Mouse (Mus musculus): ENCODE data around the gene Plgrkt.

The Plgrkt gene

DNA sequence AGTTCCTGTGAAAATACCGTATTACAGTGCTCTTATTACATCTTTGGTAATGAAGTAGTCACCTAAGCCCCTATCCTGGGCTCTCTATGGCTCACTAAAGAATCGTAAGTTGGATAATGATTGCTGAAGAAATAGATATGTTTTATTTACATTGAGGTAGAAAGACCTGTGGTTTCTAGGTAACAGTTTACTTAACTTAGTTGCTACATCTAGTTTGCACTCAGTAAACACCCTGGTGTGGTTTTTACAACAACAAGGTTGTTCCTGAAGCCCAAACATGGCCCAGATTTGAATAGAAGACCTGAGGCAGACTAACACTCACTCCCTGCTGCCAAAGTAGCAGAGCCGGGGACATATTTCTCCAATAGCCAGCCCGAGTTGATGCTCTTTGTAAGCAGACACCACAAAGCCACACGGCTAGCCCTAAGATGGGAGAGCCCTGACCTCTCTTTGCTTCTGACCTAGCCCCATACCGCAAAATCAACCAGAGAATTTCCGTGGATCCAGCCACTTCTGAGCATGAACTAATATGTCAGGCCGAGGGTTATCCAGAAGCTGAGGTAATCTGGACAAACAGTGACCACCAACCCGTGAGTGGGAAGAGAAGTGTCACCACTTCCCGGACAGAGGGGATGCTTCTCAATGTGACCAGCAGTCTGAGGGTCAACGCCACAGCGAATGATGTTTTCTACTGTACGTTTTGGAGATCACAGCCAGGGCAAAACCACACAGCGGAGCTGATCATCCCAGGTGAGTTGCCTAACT lies 12.8 kb upstream of the Plgrkt start:
- DNase-seq (ENCODE audit: low spot score in 2 of 2), result no peak

DNA sequence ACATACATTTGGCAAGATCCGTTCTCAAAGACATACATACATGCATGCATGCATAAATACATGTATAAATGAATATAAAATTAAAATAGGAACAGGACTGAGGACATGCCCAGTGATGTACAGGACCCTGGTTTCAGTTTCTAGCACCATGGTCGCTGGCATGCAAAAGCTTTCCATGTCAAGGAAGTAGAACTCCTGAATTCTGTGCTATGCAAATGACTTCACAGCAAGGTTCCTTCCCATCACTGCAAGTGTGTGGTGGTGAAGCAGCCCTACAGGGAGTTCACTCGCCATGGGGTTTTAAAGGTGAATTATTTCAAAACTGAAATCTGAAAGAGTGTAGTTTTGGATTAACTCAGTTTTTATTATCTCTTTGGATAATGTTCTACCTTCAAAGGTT lies 9.2 kb upstream of the Plgrkt start:
- DNase-seq (ENCODE audit: low spot score in 2 of 2), result no peak

DNA sequence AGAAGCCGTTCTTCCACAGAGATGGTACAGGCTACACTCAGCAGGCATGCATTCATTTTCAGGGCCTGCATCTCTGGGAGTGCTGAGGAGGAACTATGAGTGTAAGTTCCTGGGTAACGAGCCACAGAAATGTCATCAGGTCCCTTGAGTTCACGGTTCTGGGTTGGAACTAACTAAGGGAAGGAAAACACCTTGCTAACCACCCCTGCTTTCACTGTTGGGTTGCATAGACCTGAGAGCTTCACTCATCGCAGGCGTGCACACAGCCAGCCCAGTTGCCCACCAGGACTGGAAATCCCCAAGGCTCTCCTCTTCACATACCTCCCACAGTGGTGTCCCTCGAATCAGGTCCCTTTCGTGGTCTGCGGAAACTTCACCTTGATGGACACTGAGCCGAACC lies 7.8 kb upstream of the Plgrkt start:
- no peak for DNase-seq (ENCODE audit: low spot score in 2 of 2)

DNA sequence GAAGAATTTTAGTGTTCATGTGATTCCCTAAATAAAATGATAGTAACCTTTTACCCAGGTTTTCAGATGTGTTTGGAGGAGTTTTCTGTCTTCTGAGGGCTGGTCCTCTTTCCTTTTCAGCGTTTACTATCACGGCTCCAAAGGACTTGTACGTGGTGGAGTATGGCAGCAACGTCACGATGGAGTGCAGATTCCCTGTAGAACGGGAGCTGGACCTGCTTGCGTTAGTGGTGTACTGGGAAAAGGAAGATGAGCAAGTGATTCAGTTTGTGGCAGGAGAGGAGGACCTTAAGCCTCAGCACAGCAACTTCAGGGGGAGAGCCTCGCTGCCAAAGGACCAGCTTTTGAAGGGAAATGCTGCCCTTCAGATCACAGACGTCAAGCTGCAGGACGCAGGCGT lies 6.2 kb upstream of the Plgrkt start:
- no peak for DNase-seq (ENCODE audit: low spot score in 2 of 2)

DNA sequence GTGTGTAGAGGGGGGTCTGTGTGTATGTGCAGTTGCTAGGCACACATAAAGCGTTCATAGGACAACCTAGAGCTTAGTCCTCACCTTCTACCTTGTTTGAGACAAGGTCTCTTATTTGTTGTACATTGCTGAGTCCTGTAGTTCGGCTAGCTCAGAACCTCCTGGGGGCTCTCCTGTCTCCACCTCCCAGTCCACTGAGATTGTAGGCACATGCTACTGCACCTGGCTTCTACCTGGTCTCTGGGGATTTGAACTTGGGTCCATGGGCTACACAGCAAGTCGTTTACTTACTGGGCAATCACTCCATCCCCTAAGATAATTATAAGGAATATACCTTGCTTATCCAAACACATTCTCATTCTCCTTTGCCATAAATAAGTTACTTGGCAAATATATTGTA lies 5.4 kb upstream of the Plgrkt start:
- no peak for DNase-seq (ENCODE audit: low spot score in 2 of 2)

DNA sequence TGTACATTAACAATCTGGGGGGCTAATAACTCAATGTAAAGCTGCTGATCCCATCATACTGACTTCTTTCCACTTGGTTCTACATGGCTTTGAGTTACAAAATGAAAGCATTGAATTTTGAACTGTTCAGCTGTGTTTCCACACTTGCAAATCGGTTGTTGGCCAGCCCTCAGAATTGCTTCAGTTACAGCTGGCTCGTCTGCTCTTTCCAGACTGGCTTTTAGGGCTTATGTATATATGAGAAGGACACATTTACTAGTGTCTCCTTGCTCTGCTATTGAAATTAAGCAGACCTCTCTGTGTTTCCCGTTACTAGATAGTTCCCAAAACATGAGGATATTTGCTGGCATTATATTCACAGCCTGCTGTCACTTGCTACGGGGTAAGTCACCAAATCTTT lies 4.9 kb upstream of the Plgrkt start:
- DNase-seq (ENCODE audit: low spot score in 2 of 2), result no peak

DNA sequence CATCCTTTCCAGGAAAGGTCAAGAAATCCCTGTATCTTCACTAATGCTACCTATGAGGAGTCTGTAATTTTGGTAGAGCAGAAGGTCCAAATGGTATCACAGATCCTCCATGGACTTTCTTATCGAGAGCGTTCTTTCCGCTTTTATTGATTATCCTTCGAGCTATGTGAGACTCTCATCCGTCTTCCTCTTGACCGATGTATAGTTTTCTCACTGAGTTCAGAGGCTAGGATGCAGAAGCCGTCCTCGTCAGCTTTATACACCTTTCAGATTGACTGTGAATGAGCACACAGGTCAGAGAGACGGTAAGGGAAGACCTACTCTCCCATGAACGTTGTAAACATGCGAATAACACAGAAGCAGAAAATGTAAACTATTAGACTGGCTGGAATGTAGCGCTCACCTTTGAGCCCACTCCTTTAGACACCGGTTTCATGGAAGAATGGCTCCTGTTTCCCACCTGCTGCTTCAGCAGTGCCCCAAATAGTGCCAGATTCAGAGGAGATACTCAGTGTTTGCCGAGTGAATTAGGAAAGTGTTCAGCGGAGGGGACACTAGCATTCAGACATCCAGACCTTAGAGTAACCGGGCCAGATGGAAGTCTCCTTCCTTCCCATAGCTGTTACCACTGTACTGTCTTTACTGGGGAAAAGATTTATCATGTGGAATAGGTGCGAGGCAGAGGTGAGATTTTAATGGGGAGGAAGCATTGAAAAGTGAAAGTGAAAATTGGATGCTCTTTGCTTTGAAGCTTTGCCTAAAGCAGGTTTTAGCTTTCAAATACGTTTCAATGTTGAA lies 4.3 kb upstream of the Plgrkt start:
- no peak for DNase-seq (ENCODE audit: low spot score in 2 of 2)

DNA sequence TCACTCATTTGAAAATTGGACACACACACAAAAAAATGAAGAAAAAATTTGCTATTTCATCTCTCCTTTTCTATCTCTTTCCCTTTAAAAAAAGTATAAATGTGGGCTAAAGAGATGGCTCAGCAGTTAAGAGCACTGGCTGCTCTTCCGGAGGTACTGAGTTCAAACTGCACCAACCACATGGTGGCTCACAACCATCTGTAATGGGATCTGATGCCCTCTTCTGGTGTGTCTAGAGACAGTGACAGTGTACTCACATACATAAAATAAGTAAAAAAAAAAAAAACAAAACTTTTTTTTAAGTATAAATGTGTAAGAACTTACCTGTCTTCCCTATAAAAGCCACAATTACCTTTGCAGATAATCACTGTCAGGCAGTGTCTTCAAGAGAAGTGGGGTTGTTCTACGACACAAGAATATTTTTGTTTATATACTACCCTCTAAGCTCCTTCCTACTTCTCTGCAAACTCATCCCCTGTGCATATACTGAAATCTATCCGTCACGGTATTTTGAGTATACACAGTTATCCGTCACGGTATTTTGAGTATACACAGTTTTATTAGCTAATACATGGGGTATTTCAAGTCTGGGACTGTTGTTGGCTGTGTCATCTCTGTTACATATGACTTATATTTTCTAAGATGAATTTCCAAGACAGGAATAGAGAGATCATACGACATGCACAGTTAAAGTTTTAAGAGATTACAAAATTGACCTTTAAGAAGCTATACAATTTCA lies 3.5 kb upstream of the Plgrkt start:
- no peak for DNase-seq (ENCODE audit: low spot score in 2 of 2)

DNA sequence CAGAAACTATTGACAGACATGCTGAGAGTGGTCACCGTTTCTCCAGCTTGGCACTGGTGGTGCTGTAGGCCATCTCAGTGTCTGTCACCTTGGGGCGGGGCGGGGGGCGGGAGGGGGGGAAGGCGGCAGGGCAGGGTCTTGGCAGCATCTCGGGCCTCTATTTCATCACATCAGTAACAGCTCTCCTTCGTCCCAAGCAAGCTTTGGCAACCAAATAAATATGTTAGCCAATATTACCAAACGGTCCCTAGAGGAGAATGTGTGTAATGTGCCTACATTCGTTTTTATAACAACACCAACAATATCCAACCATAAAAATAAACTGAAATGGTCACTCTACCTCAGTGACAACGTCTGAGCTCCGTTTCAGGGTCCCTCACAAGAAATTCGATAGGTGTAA lies 2.9 kb upstream of the Plgrkt start:
- DNase-seq (ENCODE audit: low spot score in 2 of 2), result no peak

DNA sequence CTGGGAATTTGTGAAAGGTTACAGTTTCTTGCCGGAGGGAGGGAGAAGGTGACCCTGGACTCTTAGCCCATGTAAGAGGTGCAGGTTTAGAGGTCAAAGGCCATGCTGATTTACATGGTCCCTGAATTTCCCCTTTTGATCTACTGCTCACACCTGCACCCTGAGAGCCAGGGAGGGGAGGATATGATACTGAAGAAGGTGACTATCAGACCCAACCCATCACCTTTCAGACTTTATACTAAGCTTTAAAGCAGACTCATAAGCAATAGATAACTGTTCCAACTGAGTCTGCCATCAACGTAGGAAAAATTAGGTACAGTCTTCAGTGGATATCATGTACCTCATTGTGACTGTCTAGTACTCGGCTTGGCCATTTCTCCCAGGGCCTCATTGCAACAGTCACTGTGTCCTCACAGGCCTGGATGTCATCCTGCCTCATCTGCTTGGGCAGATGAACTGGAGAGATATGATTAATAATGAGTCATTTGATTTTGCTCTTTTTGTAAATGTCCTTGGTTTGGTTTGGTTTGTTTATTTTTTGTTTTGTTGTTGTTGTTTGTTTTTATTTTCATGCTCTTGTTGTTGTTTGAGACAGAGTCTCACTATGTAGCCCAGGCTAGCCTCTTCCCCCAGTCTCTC lies 1.6 kb upstream of the Plgrkt start:
- DNase-seq (ENCODE audit: low spot score in 2 of 2), result no peak

DNA sequence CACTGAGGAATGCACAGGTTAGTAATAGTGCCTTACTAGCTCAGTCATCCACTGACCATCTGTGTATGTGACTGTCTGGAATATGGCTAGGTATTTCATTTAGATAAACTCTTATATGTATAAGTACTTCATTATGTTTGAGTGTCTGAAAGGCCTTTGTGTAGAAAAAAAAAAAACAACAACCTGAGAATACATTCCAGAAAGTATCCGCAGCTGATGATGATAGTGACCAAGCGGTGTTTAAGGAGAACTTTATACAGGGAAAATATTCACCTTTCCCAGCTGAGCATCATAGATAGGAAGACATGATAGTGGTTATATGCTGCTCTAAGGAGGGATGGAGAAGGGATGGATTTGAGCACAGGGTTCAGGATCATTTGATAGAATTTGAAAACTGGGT lies 851 bp upstream of the Plgrkt start:
- no peak for DNase-seq (ENCODE audit: low spot score in 2 of 2)

DNA sequence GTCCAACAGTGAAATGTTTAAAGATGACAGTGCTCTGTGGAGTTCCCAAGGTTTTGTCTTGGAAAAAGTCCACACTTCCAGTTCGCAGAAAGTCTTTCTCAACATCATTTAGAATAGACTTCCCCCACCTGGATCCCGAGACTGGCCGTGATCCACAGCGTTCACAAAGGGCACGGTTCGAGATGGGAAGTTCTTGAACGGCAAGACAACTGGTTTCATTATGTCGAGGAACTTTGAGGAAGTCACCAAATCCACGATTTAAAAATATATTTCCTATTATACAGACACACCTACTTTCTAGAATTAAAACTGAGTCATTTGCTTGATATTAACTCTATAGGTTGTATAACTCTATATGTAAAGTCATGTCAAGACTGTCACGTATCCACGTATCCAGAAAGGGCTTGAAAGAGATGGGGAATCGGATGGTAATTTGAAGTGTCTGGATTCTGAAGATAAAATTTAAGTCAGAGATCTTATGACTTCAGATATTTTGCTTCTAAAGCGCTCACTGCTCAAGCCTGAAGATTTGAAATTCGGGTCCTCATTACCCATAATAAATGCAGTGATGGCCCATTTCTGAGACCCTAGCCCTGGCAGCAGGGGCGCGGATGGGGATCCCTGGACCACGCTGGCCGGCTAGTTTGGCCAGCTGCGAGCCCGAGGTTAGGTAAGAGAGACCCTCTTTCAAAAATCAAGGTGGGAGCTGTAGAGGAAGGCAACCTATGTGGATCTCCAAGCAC lies 793 bp downstream of the Plgrkt start:
- no peak for DNase-seq (ENCODE audit: low spot score in 2 of 2)

DNA sequence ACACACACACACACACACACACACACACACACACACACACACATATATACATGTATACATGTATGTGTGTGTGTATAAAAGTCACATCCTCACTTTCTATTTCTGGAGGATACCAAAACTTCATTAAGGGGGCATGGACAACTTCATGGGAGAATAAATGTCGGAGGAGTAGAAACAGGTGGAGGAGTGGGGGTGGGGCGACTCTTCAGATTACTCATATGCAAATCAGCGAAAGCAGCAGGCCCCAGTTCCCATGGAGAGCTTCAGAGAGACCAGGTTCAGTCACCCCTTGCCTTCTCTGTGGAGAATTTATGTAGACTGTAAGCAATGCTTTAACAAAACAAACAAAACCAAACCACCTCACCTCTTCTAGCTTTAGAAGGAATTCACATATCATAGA lies 2.1 kb downstream of the Plgrkt start:
- peak in 1 of 2 experiments; percentile 41 for DNase-seq (ENCODE audit: low spot score in 2 of 2)

DNA sequence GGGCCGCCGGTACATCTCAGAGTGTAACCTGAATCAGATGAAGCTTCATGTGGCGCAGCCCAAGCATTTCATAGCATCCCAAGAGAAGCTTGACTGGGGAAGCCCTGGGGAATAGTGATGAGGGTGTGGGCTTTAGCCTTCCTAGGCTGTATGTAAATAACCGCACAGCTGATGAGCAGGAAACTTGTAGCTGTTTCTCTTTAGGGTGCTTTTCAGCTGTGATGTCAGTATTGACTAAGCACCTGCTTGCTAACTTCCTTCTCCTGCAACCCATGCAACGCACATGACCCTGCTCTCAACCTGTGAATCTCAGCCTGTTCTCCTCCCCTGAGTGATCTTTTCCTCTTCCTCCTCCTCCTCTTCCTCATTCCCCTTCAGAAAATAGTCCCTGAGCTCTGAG lies 3.1 kb downstream of the Plgrkt start:
- DNase-seq (ENCODE audit: low spot score in 2 of 2), result no peak

DNA sequence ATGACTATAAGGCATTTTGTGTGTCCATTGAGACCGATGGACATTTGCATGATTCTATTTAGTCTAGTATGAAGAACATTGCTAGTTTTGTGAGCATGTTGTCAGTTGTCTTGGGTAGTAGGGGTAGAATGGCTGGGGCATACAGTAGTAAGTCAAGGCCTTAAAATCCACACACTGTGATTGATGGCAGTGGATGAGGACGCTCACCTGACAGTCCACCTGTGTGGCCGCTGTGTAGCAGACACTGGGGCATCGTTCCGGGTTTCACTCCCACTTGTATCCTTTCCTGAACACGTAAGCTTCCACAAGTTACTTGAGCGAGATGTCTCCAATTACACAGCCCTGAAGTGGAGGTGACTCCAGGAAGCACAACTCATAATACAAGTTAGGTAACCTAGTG lies 3.6 kb downstream of the Plgrkt start:
- no peak for DNase-seq (ENCODE audit: low spot score in 2 of 2)

DNA sequence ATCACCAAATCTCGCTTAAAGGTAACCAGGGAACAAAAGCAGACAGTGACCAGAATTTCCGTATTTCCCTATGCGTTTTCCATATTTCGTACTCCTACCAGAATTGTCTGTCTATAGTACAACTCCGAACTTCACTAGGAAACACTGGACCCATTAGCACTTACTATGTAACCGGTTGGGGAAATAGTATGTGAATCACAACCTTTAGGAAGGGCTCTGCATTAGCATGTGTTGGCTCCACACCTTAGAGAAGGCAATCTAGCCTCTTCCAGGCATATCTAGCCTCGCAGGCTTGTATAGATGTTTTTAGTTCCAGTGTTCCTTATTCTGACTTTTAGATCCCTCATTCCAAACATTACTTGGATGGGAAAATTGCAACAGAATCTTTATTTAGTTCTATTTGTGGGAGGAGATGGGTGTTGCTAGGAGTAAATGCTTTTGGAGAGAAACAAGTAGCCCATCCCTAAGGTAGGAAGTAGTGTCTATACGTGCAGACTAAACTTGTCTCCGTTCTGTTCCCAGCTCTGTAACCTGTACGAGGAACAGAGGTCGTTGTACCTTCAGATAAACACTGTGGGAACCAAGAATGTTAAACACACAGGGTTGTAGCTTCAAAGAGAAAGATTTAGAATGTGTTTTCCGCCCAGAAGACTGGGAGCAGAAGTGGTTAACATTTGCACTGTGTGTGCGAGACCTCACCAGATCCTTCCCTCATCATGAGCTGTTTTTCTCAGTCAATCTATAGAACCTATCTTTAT lies 4.8 kb downstream of the Plgrkt start:
- no peak for DNase-seq (ENCODE audit: low spot score in 2 of 2)

DNA sequence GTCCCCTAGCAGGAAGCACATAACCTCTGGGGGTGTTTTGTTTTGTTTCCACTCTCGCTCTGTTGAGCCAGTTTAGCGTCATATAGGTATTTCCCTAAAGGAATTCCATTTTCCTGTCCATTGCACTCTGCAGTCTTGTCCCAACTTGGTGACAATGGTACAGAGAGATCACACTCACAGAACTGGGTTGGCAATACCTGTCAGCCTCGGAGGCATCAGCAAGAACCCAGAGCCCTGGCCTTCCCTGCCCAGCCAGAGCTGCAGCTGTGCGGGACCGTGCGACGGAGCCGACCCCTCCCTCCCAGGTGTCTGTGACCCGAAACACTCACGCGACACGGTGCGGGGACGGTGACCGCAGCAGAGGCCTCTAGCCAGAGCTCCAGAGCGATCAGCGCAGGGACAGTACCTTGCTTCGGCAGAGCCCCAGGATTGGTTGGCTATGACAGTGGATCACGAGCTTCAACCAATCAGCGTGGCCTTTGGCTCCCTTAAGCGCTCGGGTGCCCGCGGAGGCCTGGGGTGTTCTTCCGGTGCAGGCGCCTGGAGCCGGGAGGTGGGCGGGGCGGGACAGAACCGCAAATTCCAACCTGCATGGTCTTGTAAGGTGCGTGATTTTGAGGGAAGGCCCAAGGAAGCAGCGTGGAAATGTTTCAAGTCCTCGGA lies 5.6 kb downstream of the Plgrkt start:
- DNase-seq (ENCODE audit: low spot score in 2 of 2), result peak; percentile 73 to 78

DNA sequence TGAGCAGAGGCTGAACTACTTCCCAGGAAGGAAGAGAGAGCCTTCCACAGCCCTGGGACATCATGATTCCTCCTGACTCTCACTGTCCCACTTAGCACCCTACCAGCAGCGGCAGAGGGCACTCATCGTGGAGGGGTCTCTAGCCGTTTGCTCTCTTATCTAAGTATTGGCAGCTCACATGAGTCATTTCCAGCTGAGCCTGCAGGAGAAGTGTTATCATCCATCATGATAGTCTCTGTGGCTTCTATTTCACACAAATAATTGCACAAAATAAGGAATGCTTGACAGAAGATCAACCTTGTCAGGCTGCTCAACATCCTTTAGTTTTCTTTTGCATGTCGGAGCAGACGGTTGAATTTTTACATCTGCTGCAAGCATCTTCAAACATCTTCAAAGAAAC lies 6.9 kb downstream of the Plgrkt start:
- DNase-seq (ENCODE audit: low spot score in 2 of 2), result no peak

DNA sequence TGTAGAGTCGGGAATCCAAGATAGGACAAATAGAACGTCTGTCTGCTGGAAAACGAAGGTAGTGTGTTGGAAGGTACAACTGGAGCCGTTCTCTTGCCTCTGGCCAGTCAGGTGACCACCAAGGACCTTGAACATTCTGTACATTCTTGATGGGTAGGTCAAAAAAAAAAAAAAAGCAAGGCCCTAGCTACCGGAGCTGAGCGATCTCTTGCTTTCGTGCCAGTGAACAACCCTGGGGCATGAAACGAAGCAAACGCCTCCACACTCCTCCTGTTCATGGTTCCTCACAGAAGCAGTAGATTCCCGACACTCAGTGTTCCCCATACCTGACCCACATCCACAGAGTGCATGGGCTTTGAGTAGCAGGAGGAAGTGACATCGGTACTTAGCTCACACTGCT lies 10.9 kb downstream of the Plgrkt start:
- no peak for DNase-seq (ENCODE audit: low spot score in 2 of 2)

Data from spleen, postnatal 14 days (tissue).